Mouse (Mus musculus) neural tube, embryonic 11.5 days (tissue): ENCODE results near the gene Gm11733. TPM values are rescaled to one million over a fixed set of nuclear protein-coding genes. Genes with fewer than 3 reads are reported as not detected.

ENCODE experiments used
- ATAC-seq: fragments of 200-750 bp; cut with Nextera tagmentation; 2 replicates; pipeline ENCODE4 v1.8.0; 2017; ENCODE audit warnings: moderate number of reproducible peaks, mild to moderate bottlenecking, moderate TSS enrichment, moderate library complexity; ENCODE audit not compliant: insufficient read depth, low FRiP score, low TSS enrichment
- DNase-seq: peaks from one replicate; pipeline ENCODE4 v3.0.0-alpha.2; 2015; ENCODE audit warnings: low spot score
- H3K27ac ChIP-seq: fragments of 300-500 bp; sonication (generic); 2 replicates; pipeline ENCODE4 v1.5.1; 2014; ENCODE audit warnings: low read depth, mild to moderate bottlenecking, low read length
- H3K27me3 ChIP-seq: fragments of 300-500 bp; sonication (generic); 2 replicates; pipeline ENCODE4 v1.6.1; 2014; ENCODE audit warnings: mild to moderate bottlenecking, low read length, mixed read lengths; ENCODE audit not compliant: control insufficient read depth, insufficient read depth
- H3K36me3 ChIP-seq: fragments of 300-500 bp; sonication (generic); 2 replicates; pipeline ENCODE4 v1.6.1; 2014; ENCODE audit warnings: mild to moderate bottlenecking, low read length, moderate library complexity, mixed read lengths; ENCODE audit not compliant: control insufficient read depth, insufficient read depth
- H3K4me1 ChIP-seq: fragments of 300-500 bp; sonication (generic); 2 replicates; pipeline ENCODE4 v1.6.1; 2014; ENCODE audit warnings: low read length, mixed read lengths; ENCODE audit not compliant: control insufficient read depth, insufficient read depth
- H3K4me2 ChIP-seq: fragments of 300-500 bp; sonication (generic); 2 replicates; pipeline ENCODE4 v1.6.1; 2014; ENCODE audit warnings: low read depth, mild to moderate bottlenecking, moderate library complexity
- H3K4me3 ChIP-seq: fragments of 300-500 bp; sonication (generic); 2 replicates; pipeline ENCODE4 v1.5.1; 2014; ENCODE audit warnings: low read depth, low read length
- H3K9ac ChIP-seq: fragments of 300-500 bp; sonication (generic); 2 replicates; pipeline ENCODE4 v1.6.1; 2014; ENCODE audit warnings: mild to moderate bottlenecking, low read length
- H3K9me3 ChIP-seq: fragments of 300-500 bp; sonication (generic); 2 replicates; pipeline ENCODE4 v1.6.1; 2016; ENCODE audit warnings: low read length; ENCODE audit not compliant: control insufficient read depth
- WGBS: fragments of 180-500 bp; shearing (Covaris S2); extraction: QIAGEN DNeasy Blood & Tissue Kit; methylation state at CpG from one replicate; pipeline ENCODE4 v1.1.7; 2014; 5-methylcytosine and 5-hydroxymethylcytosine counted together
- polyA plus RNA-seq: library from polyadenylated mRNA; unstranded; fragments of >200 nt; fragmentation: Nextera tagmentation; extraction: Ambion mirVana; gene quantifications from 2 replicates; pipeline ENCODE4 v1.2.1, GENCODE M21; 2014

The Gm11733 gene
- polyA plus RNA-seq, 1 experiment from 2014 or later = not detected

GRCm38 (mm10) chr11:117471625-117472283 lies 12.4 kb upstream of the Gm11733 start:
- ATAC-seq (no peak), DNase-seq (no peak)
- H3K27ac ChIP-seq = no peak overlapping the region
- 58% methylated on average over 14 of the region's 14 CpGs for WGBS
- no peaks in the 10 kb centered on the region for H3K27me3 ChIP-seq
- no peak overlapping the region for H3K4me2 ChIP-seq
- no peak overlapping the region for H3K4me3 ChIP-seq
- H3K4me1 ChIP-seq = no peaks in the 10 kb centered on the region; the same call in 1 of the 2 replicates
- no peaks in the 10 kb centered on the region for H3K9me3 ChIP-seq
- H3K9ac ChIP-seq = no peak overlapping the region
- H3K36me3 ChIP-seq = no peaks in the 10 kb centered on the region

DNA sequence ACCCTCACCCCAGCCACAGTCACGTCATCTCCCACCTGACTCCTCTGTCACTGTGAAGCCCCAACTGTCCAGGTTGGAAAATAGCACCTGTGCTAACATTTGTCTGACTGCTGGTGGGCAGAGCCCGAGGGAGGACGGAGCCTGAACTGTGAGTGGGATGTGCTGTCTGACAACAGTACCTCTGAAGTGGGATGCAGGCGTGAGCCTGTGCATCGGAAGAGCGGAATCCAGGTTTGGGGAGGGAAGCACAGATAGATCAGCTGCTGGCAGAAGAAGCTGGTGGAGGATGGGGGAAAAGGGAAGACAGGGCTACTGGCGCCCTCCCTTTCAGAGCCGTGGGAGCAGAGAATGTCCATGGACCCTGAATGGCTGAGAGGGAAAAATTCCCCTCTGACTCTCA lies 11.3 kb upstream of the Gm11733 start:
- DNase-seq = no peak
- Histone ChIP-seq H3K9ac (no peak overlapping the region), H3K36me3 (no peaks in the 10 kb centered on the region), H3K4me2 (no peak overlapping the region), H3K27ac (no peak overlapping the region), H3K4me3 (no peak overlapping the region), H3K4me1 (no peaks in the 10 kb centered on the region; the same call in 1 of the 2 replicates), H3K27me3 (no peaks in the 10 kb centered on the region), H3K9me3 (no peaks in the 10 kb centered on the region)
- 79% methylated on average over 8 of the region's 8 CpGs for WGBS
- ATAC-seq = no peak

DNA sequence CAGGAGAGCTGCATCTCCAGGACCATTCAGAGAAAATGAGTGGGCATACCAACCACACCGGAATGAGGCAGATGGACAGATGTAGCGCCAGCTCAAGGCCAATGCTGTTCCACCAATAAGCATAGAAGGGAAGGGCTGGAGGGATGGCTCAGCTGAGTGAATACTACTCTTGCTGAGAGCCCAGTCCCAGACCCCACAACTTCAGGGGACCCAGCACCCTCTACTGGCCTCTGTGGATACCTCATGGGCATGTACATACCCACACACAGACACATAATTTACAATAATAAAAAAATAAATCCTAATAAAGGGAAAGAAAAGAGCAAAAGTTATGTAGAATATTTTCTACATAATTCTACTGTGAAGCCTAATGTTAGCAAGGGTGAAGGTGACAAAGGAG lies 9.0 kb upstream of the Gm11733 start:
- WGBS = 96% methylated on average over 2 of the region's 2 CpGs
- Histone ChIP-seq H3K4me1 (peaks cover 17% of the 10 kb centered on the region), H3K27ac (no peak overlapping the region), H3K9me3 (no peaks in the 10 kb centered on the region), H3K27me3 (no peaks in the 10 kb centered on the region), H3K36me3 (no peaks in the 10 kb centered on the region), H3K4me2 (no peak overlapping the region), H3K4me3 (no peak overlapping the region), H3K9ac (no peak overlapping the region)
- no peak for ATAC-seq
- no peak for DNase-seq

- 30% methylated on average over 10 of the region's 10 CpGs for WGBS
- Histone ChIP-seq H3K4me1 (peaks cover 17% of the 10 kb centered on the region), H3K4me2 (no peak overlapping the region), H3K36me3 (no peaks in the 10 kb centered on the region), H3K4me3 (no peak overlapping the region), H3K9ac (no peak overlapping the region), H3K27me3 (no peaks in the 10 kb centered on the region), H3K27ac (no peak overlapping the region), H3K9me3 (no peaks in the 10 kb centered on the region)
- no peak for DNase-seq
- no peak for ATAC-seq
Measured at GRCm38 (mm10) chr11:117475669-117476068, 8.5 kb upstream of the Gm11733 start.

- H3K4me2 ChIP-seq = no peak overlapping the region
- ATAC-seq = no peak
- no peak for DNase-seq
- no peak overlapping the region for H3K4me3 ChIP-seq
- no peak overlapping the region for H3K27ac ChIP-seq
- no peaks in the 10 kb centered on the region for H3K36me3 ChIP-seq
- H3K9ac ChIP-seq = no peak overlapping the region
- H3K9me3 ChIP-seq = no peaks in the 10 kb centered on the region
- 59% methylated on average over 5 of the region's 5 CpGs for WGBS
- H3K4me1 ChIP-seq = peaks cover 17% of the 10 kb centered on the region
- H3K27me3 ChIP-seq = no peaks in the 10 kb centered on the region
Measured at GRCm38 (mm10) chr11:117476554-117477107, 7.5 kb upstream of the Gm11733 start.

GRCm38 (mm10) chr11:117478271-117479006 lies 5.7 kb upstream of the Gm11733 start:
- Histone ChIP-seq H3K4me2 (no peak overlapping the region), H3K27ac (peak overlapping the region; percentile 95), H3K9me3 (no peaks in the 10 kb centered on the region), H3K27me3 (no peaks in the 10 kb centered on the region), H3K36me3 (no peaks in the 10 kb centered on the region), H3K9ac (0 out of 2 replicates have a peak overlapping the region, but pooled peaks have one; percentile 10), H3K4me1 (peaks cover 29% of the 10 kb centered on the region), H3K4me3 (no peak overlapping the region)
- ATAC-seq (peak; percentile 40), DNase-seq (no peak)
- 53% methylated on average over 10 of the region's 10 CpGs for WGBS

DNA sequence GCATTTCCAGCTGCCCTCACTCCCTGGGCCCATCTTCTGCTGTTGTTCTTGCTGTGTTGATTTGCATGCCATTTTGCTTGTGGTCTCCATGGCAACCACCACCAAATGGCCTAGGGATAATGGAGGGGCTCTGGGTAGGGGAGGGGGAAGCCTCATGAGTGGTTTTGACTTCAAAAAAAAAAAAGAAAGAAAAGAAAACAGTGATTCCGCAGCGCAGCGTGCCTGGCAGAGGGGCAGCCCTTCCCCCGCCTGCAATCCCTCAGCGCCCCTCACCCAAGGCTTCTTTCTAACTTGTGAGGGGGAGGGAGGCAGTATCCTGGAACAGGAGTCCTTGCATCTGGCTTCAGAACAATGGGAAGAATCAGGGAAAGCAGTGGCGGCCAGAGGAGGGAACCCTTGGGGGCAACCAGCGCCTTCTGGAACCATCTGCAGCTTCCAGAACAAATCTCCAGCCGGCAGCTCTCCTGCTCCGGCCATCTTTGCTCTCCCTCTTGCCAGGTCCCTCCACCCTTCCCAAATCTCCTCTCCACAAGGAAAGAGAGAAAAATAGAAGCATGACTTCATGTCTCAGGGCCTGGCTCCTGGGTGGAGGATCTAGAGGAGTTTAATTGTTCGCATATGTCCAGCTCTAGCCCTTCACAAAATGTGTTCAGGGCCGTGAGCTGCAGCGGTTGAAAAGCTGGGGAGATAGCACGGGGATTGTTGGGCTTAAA lies 5.0 kb upstream of the Gm11733 start:
- Histone ChIP-seq H3K9ac (peak overlapping the region; percentile 55), H3K4me2 (0 out of 2 replicates have a peak overlapping the region, but pooled peaks have one; percentile 7), H3K4me3 (no peak overlapping the region), H3K27ac (peak overlapping the region; percentile 95), H3K36me3 (no peaks in the 10 kb centered on the region), H3K27me3 (no peaks in the 10 kb centered on the region), H3K9me3 (no peaks in the 10 kb centered on the region), H3K4me1 (peaks cover 34% of the 10 kb centered on the region)
- peak; percentile 84 for DNase-seq
- WGBS = 11% methylated on average over 13 of the region's 13 CpGs
- peak; percentile 68 for ATAC-seq

GRCm38 (mm10) chr11:117479746-117480145 lies 4.4 kb upstream of the Gm11733 start:
- Histone ChIP-seq H3K9me3 (no peaks in the 10 kb centered on the region), H3K4me3 (no peak overlapping the region), H3K9ac (peak overlapping the region; percentile 55), H3K27me3 (no peaks in the 10 kb centered on the region), H3K36me3 (no peaks in the 10 kb centered on the region), H3K4me2 (no peak overlapping the region), H3K4me1 (peaks cover 35% of the 10 kb centered on the region), H3K27ac (peak overlapping the region; percentile 95)
- WGBS = 56% methylated on average over 12 of the region's 12 CpGs
- ATAC-seq = no peak
- DNase-seq = no peak
